15 mouse cellular contexts compared by ENCODE assay signal in genomic region chr1:144699790-144700189, GRCm38 (mm10).
"Had no signal": no experiment of that assay in that cellular context is flagged by ENCODE, and none has a peak within 500 bp of the region (broad histone marks: within the 10 kb centered on the region; RNA-seq: fewer than 3 reads in every experiment).

No protein-coding gene starts in this region.

- H3K27me3 ChIP-seq: liver, embryonic 15.5 days; midbrain, embryonic 12.5 days; neural tube, embryonic 13.5 days had no signal

- H3K27ac ChIP-seq: left cerebral cortex, adult 2 months; limb, embryonic 10.5 days; liver, embryonic 15.5 days; macrophage; midbrain, embryonic 12.5 days; neural tube, embryonic 13.5 days had no signal

- H3K9ac ChIP-seq: liver, embryonic 15.5 days; midbrain, embryonic 12.5 days; neural tube, embryonic 13.5 days had no signal

- H3K4me1 ChIP-seq: liver, embryonic 15.5 days; midbrain, embryonic 12.5 days; neural tube, embryonic 13.5 days had no signal

- H3K4me3 ChIP-seq: left cerebral cortex, adult 2 months; limb, embryonic 10.5 days; liver, embryonic 15.5 days; midbrain, embryonic 12.5 days; neural tube, embryonic 13.5 days had no signal

- ATAC-seq: intestine, postnatal 0 days; midbrain, embryonic 16.5 days had no signal

- DNase-seq: kidney, adult 8-10 months; kidney, postnatal 25 days; lung, adult 2 months; right cerebral cortex, adult 18-20 months; thymus, adult 18-20 months; thymus, postnatal 14 days had no signal

- H3K4me2 ChIP-seq: liver, embryonic 11.5 days; liver, embryonic 15.5 days; midbrain, embryonic 12.5 days; neural tube, embryonic 13.5 days had no signal

- H3K36me3 ChIP-seq: limb, embryonic 10.5 days; liver, embryonic 15.5 days; midbrain, embryonic 12.5 days; neural tube, embryonic 13.5 days had no signal

- H3K9me3 ChIP-seq: limb, embryonic 10.5 days; liver, embryonic 15.5 days; midbrain, embryonic 12.5 days; neural tube, embryonic 13.5 days had no signal
